Mouse (Mus musculus): Measurements from ENCODE around the gene Tab3. TPM values are rescaled to one million over a fixed set of nuclear protein-coding genes. Genes with fewer than 3 reads are reported as not detected.

Tab3 gene
- total and polyA plus RNA-seq, 3 experiments, result 2.4 to 6.4 (median 4.1) TPM

DNA sequence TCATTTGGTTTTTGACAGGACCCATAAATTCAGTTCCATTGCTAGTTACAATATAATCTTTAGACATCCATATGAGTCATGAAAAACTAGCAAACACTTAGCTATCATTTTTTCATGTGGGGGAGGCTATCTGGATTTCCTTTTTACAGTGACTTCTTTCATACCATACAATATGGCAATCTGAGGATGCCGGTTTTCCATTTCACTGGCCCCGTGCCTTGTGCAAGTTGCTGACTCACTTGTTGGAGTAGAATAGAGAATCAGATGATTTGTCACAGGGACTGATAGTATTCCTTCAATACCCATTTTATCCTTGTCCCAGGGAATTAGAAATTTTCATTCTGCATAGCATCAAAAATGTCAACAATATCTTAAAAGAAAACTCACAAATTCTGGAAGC is 14.9 kb upstream of the Tab3 start:
- no peak overlapping the region for H3K27ac ChIP-seq (ENCODE audit: insufficient read depth, low read depth)
- H3K4me2 ChIP-seq (ENCODE audit: insufficient read depth, low read depth, poor library complexity, severe bottlenecking), result no peak overlapping the region
- in situ Hi-C loops (cut with MboI; ENCODE audit: low pct_ligation_motif_present, low pct_unique_long_range_greater_than_20kb, low sequenced_read_pairs) (no loop called here), dilution Hi-C loops (cut with MboI; ENCODE audit: extremely low pct_ligation_motif_present, extremely low pct_unique_long_range_greater_than_20kb, low sequenced_read_pairs) (no loop called here)
- no peak overlapping the region for H3K4me3 ChIP-seq (replicated peaks in 1 of 3; ENCODE audit: low read depth in 2 of 3, low read length in 2 of 3, poor library complexity in 1 of 3)
- H3K9ac ChIP-seq (ENCODE audit: insufficient read depth, low read depth), result no peak overlapping the region
- no peaks in the 10 kb centered on the region for H3K9me3 ChIP-seq (replicated peaks; ENCODE audit: low read length)
- no peak for DNase-seq (ENCODE audit: extremely low read depth)
- TF ChIP-seq NRF1 (IDR thresholded peaks at IDR 0.05; ENCODE audit: low read depth, low read length) (no peak), HCFC1 (IDR thresholded peaks at IDR 0.05; ENCODE audit: low read depth, low read length) (no peak), TBP (conservative IDR thresholded peaks at IDR 0.05; ENCODE audit: low read depth, low read length) (no peak), MAFK (IDR thresholded peaks at IDR 0.05; ENCODE audit: insufficient replicate concordance, low read length) (no peak), ZC3H11A (IDR thresholded peaks at IDR 0.05; ENCODE audit: low read depth, low read length) (no peak), ZMIZ1 (IDR thresholded peaks at IDR 0.05; ENCODE audit: low read depth, low read length) (no peak), E2F4 (IDR thresholded peaks at IDR 0.05; ENCODE audit: insufficient replicate concordance, low read depth, low read length) (no peak), NELFE (IDR thresholded peaks at IDR 0.05; ENCODE audit: low read depth, low read length) (no peak), GABPA (IDR thresholded peaks at IDR 0.05; ENCODE audit: insufficient replicate concordance, low read depth, low read length) (no peak), POLR2AphosphoS2 (IDR thresholded peaks at IDR 0.05; ENCODE audit: low read depth, low read length) (no peak), MAZ (IDR thresholded peaks at IDR 0.05; ENCODE audit: low read depth, low read length) (no peak), MEF2A (IDR thresholded peaks at IDR 0.05; ENCODE audit: borderline replicate concordance, low read depth, low read length) (no peak), KAT2A (IDR thresholded peaks at IDR 0.05; ENCODE audit: insufficient replicate concordance, low read length) (no peak), EP300 (IDR thresholded peaks at IDR 0.05; ENCODE audit: low read length) (no peak), USF1 (IDR thresholded peaks at IDR 0.05; ENCODE audit: low read depth, low read length) (no peak), JUND (conservative IDR thresholded peaks at IDR 0.05; ENCODE audit: low read depth, low read length) (no peak), SMC3 (IDR thresholded peaks at IDR 0.05; ENCODE audit: low read depth, low read length) (no peak), USF2 (conservative IDR thresholded peaks at IDR 0.05; ENCODE audit: low read depth, low read length) (no peak)
- H3K79me2 ChIP-seq (replicated peaks; ENCODE audit: control insufficient read depth, extremely low read depth, insufficient read depth, poor library complexity, severe bottlenecking), result no peaks in the 10 kb centered on the region
- no peaks in the 10 kb centered on the region for H3K36me3 ChIP-seq (replicated peaks in 1 of 2; ENCODE audit: control insufficient read depth in 1 of 2, insufficient read depth in 1 of 2, low read length in 1 of 2)
- H3K27me3 ChIP-seq (replicated peaks), result no peaks in the 10 kb centered on the region
- H3K4me1 ChIP-seq (ENCODE audit: control insufficient read depth in 1 of 2, insufficient read depth in 2 of 2), result no peaks in the 10 kb centered on the region

DNA sequence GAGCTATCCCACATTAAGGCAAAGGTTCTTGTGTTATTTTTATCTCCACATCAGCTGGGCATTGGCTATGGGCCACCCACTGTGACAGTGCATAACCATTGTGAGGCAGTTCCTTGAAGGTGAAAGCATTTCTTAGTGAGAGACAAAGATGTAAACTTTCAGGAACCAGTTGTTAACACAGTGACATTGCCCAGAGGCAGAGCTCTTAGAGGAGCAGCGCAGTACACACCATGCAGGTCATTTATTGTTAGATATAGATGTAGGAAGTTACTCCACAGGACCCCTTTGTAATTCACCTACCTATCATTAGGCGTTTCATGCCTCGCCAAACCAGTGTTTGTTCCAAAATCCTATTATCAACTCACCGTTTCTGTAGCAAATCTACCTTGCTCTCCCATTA is 7.6 kb upstream of the Tab3 start:
- Histone ChIP-seq H3K4me2 (ENCODE audit: insufficient read depth, low read depth, poor library complexity, severe bottlenecking) (no peak overlapping the region), H3K9ac (ENCODE audit: insufficient read depth, low read depth) (no peak overlapping the region), H3K9me3 (replicated peaks; ENCODE audit: low read length) (no peaks in the 10 kb centered on the region), H3K4me3 (replicated peaks in 1 of 3; ENCODE audit: low read depth in 2 of 3, low read length in 2 of 3, poor library complexity in 1 of 3) (no peak overlapping the region), H3K27me3 (replicated peaks) (no peaks in the 10 kb centered on the region), H3K79me2 (replicated peaks; ENCODE audit: control insufficient read depth, extremely low read depth, insufficient read depth, poor library complexity, severe bottlenecking) (no peaks in the 10 kb centered on the region), H3K4me1 (ENCODE audit: control insufficient read depth in 1 of 2, insufficient read depth in 2 of 2) (no peaks in the 10 kb centered on the region), H3K27ac (ENCODE audit: insufficient read depth, low read depth) (no peak overlapping the region), H3K36me3 (replicated peaks in 1 of 2; ENCODE audit: control insufficient read depth in 1 of 2, insufficient read depth in 1 of 2, low read length in 1 of 2) (no peaks in the 10 kb centered on the region)
- no peak for DNase-seq (ENCODE audit: extremely low read depth)
- in situ Hi-C loops (cut with MboI; ENCODE audit: low pct_ligation_motif_present, low pct_unique_long_range_greater_than_20kb, low sequenced_read_pairs), result no loop called here
- dilution Hi-C loops (cut with MboI; ENCODE audit: extremely low pct_ligation_motif_present, extremely low pct_unique_long_range_greater_than_20kb, low sequenced_read_pairs), result no loop called here
- TF ChIP-seq ZKSCAN1 (IDR thresholded peaks at IDR 0.05; ENCODE audit: borderline replicate concordance, low read depth, low read length) (no peak), UBTF (IDR thresholded peaks at IDR 0.05; ENCODE audit: low read depth, low read length) (no peak), SMC3 (IDR thresholded peaks at IDR 0.05; ENCODE audit: low read depth, low read length) (no peak), EP300 (IDR thresholded peaks at IDR 0.05; ENCODE audit: low read length) (no peak), MEF2A (IDR thresholded peaks at IDR 0.05; ENCODE audit: borderline replicate concordance, low read depth, low read length) (no peak), MXI1 (IDR thresholded peaks at IDR 0.05; ENCODE audit: low read depth, low read length) (no peak), MAX (IDR thresholded peaks at IDR 0.05; ENCODE audit: low read length) (no peak), RCOR1 (conservative IDR thresholded peaks at IDR 0.05; ENCODE audit: low read depth, low read length) (no peak), NELFE (IDR thresholded peaks at IDR 0.05; ENCODE audit: low read depth, low read length) (no peak), POLR2A (IDR thresholded peaks at IDR 0.05; ENCODE audit: low read depth, low read length) (no peak), ZC3H11A (IDR thresholded peaks at IDR 0.05; ENCODE audit: low read depth, low read length) (no peak), BHLHE40 (IDR thresholded peaks at IDR 0.05; ENCODE audit: low read depth, low read length) (no peak), TCF12 (IDR thresholded peaks at IDR 0.05; ENCODE audit: low read depth, low read length) (no peak), ZNF384 (IDR thresholded peaks at IDR 0.05; ENCODE audit: low read depth, low read length) (no peak), E2F4 (IDR thresholded peaks at IDR 0.05; ENCODE audit: insufficient replicate concordance, low read depth, low read length) (no peak), SIN3A (IDR thresholded peaks at IDR 0.05; ENCODE audit: low read length) (no peak), GABPA (IDR thresholded peaks at IDR 0.05; ENCODE audit: insufficient replicate concordance, low read depth, low read length) (no peak)

Data from CH12.LX (cell line).